Mouse (Mus musculus): ENCODE results near the gene Ppp1r14b. TPM values are rescaled to one million over a fixed set of nuclear protein-coding genes. Genes with fewer than 3 reads are reported as not detected.

The Ppp1r14b gene
- polyA plus RNA-seq, 1 experiment from 2014 or later: 285 TPM

- Histone ChIP-seq H3K4me1 (ENCODE audit: control insufficient read depth, insufficient read depth, low read length) (peaks cover 17% of the 10 kb centered on the region), H3K4me3 (ENCODE audit: low read depth, low read length) (no peak overlapping the region), H3K9me3 (ENCODE audit: control insufficient read depth, low read length) (no peaks in the 10 kb centered on the region), H3K27ac (ENCODE audit: low read depth, low read length) (no peak overlapping the region), H3K4me2 (no peak overlapping the region), H3K27me3 (ENCODE audit: control insufficient read depth, insufficient read depth, low read length) (peaks cover 20% of the 10 kb centered on the region), H3K9ac (ENCODE audit: low read length) (no peak overlapping the region), H3K36me3 (ENCODE audit: control insufficient read depth, insufficient read depth, low read length) (no peaks in the 10 kb centered on the region)
- ATAC-seq (ENCODE audit: low FRiP score) (no peak), DNase-seq (ENCODE audit: low spot score, missing footprints) (no peak)
- 21% methylated on average over 11 of the region's 11 CpGs for WGBS
Measured at GRCm38 (mm10) chr19:6970460-6971085, 4.2 kb upstream of the Ppp1r14b start.

- ATAC-seq (ENCODE audit: low FRiP score) (no peak), DNase-seq (ENCODE audit: low spot score, missing footprints) (no peak)
- no peak overlapping the region for H3K27ac ChIP-seq (ENCODE audit: low read depth, low read length)
- H3K4me1 ChIP-seq (ENCODE audit: control insufficient read depth, insufficient read depth, low read length): peaks cover 26% of the 10 kb centered on the region
- 47% methylated on average over 6 of the region's 6 CpGs for WGBS
- no peak overlapping the region for H3K9ac ChIP-seq (ENCODE audit: low read length)
- H3K4me3 ChIP-seq (ENCODE audit: low read depth, low read length): no peak overlapping the region
- no peaks in the 10 kb centered on the region for H3K36me3 ChIP-seq (ENCODE audit: control insufficient read depth, insufficient read depth, low read length)
- H3K9me3 ChIP-seq (ENCODE audit: control insufficient read depth, low read length): no peaks in the 10 kb centered on the region
- peaks cover 20% of the 10 kb centered on the region for H3K27me3 ChIP-seq (ENCODE audit: control insufficient read depth, insufficient read depth, low read length)
- no peak overlapping the region for H3K4me2 ChIP-seq
Measured at GRCm38 (mm10) chr19:6971644-6972043, 3.1 kb upstream of the Ppp1r14b start.

GRCm38 (mm10) chr19:6972247-6972917 is 2.4 kb upstream of the Ppp1r14b start:
- no peak for DNase-seq (ENCODE audit: low spot score, missing footprints)
- H3K27me3 ChIP-seq (ENCODE audit: control insufficient read depth, insufficient read depth, low read length): peaks cover 20% of the 10 kb centered on the region
- 78% methylated on average over 13 of the region's 13 CpGs for WGBS

GRCm38 (mm10) chr19:6973581-6974190 is 1.1 kb upstream of the Ppp1r14b start:
- peak overlapping the region; percentile 94 for H3K9ac ChIP-seq (ENCODE audit: low read length)
- peaks cover 16% of the 10 kb centered on the region for H3K27me3 ChIP-seq (ENCODE audit: control insufficient read depth, insufficient read depth, low read length)
- no peak overlapping the region for H3K27ac ChIP-seq (ENCODE audit: low read depth, low read length)
- peak overlapping the region; percentile 83 for H3K4me3 ChIP-seq (ENCODE audit: low read depth, low read length)
- WGBS: 43% methylated on average over 12 of the region's 12 CpGs
- H3K4me2 ChIP-seq: peak overlapping the region; percentile 72
- ATAC-seq (ENCODE audit: low FRiP score): no peak
- peaks cover 12% of the 10 kb centered on the region for H3K36me3 ChIP-seq (ENCODE audit: control insufficient read depth, insufficient read depth, low read length)
- peak; percentile 91 for DNase-seq (ENCODE audit: low spot score, missing footprints)
- H3K9me3 ChIP-seq (ENCODE audit: control insufficient read depth, low read length): no peaks in the 10 kb centered on the region
- peaks cover 43% of the 10 kb centered on the region for H3K4me1 ChIP-seq (ENCODE audit: control insufficient read depth, insufficient read depth, low read length)

More at GRCm38 (mm10) chr19:6972247-6972917, 2.4 kb upstream of the Ppp1r14b start:
- no peak for ATAC-seq (ENCODE audit: low FRiP score)
- H3K36me3 ChIP-seq (ENCODE audit: control insufficient read depth, insufficient read depth, low read length): peaks cover 2% of the 10 kb centered on the region
- H3K4me1 ChIP-seq (ENCODE audit: control insufficient read depth, insufficient read depth, low read length): peaks cover 32% of the 10 kb centered on the region
- no peak overlapping the region for H3K9ac ChIP-seq (ENCODE audit: low read length)
- H3K27ac ChIP-seq (ENCODE audit: low read depth, low read length): no peak overlapping the region
- no peaks in the 10 kb centered on the region for H3K9me3 ChIP-seq (ENCODE audit: control insufficient read depth, low read length)
- H3K4me3 ChIP-seq (ENCODE audit: low read depth, low read length): no peak overlapping the region
- no peak overlapping the region for H3K4me2 ChIP-seq

GRCm38 (mm10) chr19:6975537-6976521 is 1.1 kb downstream of the Ppp1r14b start, which contains the start of gene Plcb3:
Plcb3 (minus strand) TSS chr19:6976470.
- WGBS: under 1% methylated on average over 16 of the region's 16 CpGs
- peaks cover 12% of the 10 kb centered on the region for H3K36me3 ChIP-seq (ENCODE audit: control insufficient read depth, insufficient read depth, low read length)
- H3K27ac ChIP-seq (ENCODE audit: low read depth, low read length): peak within 1 kb of the TSS; percentile 89
- peaks cover 40% of the 10 kb centered on the region for H3K4me1 ChIP-seq (ENCODE audit: control insufficient read depth, insufficient read depth, low read length)
- H3K27me3 ChIP-seq (ENCODE audit: control insufficient read depth, insufficient read depth, low read length): no peaks in the 10 kb centered on the region; the same call in 1 of the 2 replicates
- peak within 1 kb of the TSS; percentile 95 for H3K4me2 ChIP-seq
- ATAC-seq (ENCODE audit: low FRiP score) (no peak), DNase-seq (ENCODE audit: low spot score, missing footprints) (peak; percentile 96)
- no peaks in the 10 kb centered on the region for H3K9me3 ChIP-seq (ENCODE audit: control insufficient read depth, low read length)
- H3K4me3 ChIP-seq (ENCODE audit: low read depth, low read length): peak within 1 kb of the TSS; percentile 83
- peak within 1 kb of the TSS; percentile 94 for H3K9ac ChIP-seq (ENCODE audit: low read length)

- Histone ChIP-seq H3K27ac (ENCODE audit: low read depth, low read length) (peak overlapping the region; percentile 64; the same call in 1 of the 2 replicates), H3K4me3 (ENCODE audit: low read depth, low read length) (peak overlapping the region; percentile 57; the same call in 1 of the 2 replicates), H3K9me3 (ENCODE audit: control insufficient read depth, low read length) (no peaks in the 10 kb centered on the region), H3K27me3 (ENCODE audit: control insufficient read depth, insufficient read depth, low read length) (no peaks in the 10 kb centered on the region), H3K4me1 (ENCODE audit: control insufficient read depth, insufficient read depth, low read length) (peaks cover 43% of the 10 kb centered on the region), H3K4me2 (peak overlapping the region; percentile 71; the same call in 1 of the 2 replicates), H3K36me3 (ENCODE audit: control insufficient read depth, insufficient read depth, low read length) (peaks cover 14% of the 10 kb centered on the region), H3K9ac (ENCODE audit: low read length) (peak overlapping the region; percentile 76)
- peak; percentile 88 for DNase-seq (ENCODE audit: low spot score, missing footprints)
- 84% methylated on average over 13 of the region's 13 CpGs for WGBS
- no peak for ATAC-seq (ENCODE audit: low FRiP score)
Measured at GRCm38 (mm10) chr19:6977759-6978638, 3.2 kb downstream of the Ppp1r14b start.

GRCm38 (mm10) chr19:6978639-6978974 is 3.8 kb downstream of the Ppp1r14b start:
- DNase-seq (ENCODE audit: low spot score, missing footprints): no peak
- 52% methylated on average over 3 of the region's 3 CpGs for WGBS
- Histone ChIP-seq H3K4me3 (ENCODE audit: low read depth, low read length) (peak overlapping the region; percentile 57), H3K4me1 (ENCODE audit: control insufficient read depth, insufficient read depth, low read length) (peaks cover 43% of the 10 kb centered on the region), H3K9ac (ENCODE audit: low read length) (peak overlapping the region; percentile 76), H3K9me3 (ENCODE audit: control insufficient read depth, low read length) (no peaks in the 10 kb centered on the region), H3K4me2 (peak overlapping the region; percentile 71), H3K36me3 (ENCODE audit: control insufficient read depth, insufficient read depth, low read length) (peaks cover 14% of the 10 kb centered on the region), H3K27me3 (ENCODE audit: control insufficient read depth, insufficient read depth, low read length) (no peaks in the 10 kb centered on the region), H3K27ac (ENCODE audit: low read depth, low read length) (peak overlapping the region; percentile 64; the same call in 1 of the 2 replicates)
- ATAC-seq (ENCODE audit: low FRiP score): no peak

Data from midbrain, embryonic 11.5 days (tissue).